Mouse (Mus musculus): ENCODE measurements around the gene Zfp27.
A peak's percentile ranks its signal among the peaks of the same experiment; 100 is the strongest.
"Not testable (repeated sequence)": the region's sequence is repeated elsewhere in the genome, so short reads cannot be mapped to it uniquely, and the experiment has no call there.

Zfp27 gene

DNA sequence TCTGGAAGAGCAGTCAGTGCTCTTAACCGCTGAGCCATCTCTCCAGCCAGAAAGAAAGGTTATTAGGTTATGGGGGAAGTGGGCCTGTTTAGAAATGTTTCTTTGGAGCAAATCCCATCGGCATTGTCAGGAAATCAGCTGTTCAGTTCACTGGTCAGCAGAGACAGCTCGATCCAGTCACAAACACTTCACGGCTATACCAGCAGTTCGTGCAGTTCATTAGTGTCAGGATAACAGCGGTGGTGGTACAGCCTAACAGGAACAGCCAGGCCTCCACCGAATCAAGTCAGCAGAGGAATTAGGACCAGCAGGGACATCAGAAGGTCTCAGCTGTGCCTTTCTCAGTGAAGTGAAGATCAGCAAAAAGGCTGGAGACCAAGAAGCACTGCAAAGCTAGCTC, 25.5 kb downstream of the Zfp27 start:
- DNase-seq = no peak

DNA sequence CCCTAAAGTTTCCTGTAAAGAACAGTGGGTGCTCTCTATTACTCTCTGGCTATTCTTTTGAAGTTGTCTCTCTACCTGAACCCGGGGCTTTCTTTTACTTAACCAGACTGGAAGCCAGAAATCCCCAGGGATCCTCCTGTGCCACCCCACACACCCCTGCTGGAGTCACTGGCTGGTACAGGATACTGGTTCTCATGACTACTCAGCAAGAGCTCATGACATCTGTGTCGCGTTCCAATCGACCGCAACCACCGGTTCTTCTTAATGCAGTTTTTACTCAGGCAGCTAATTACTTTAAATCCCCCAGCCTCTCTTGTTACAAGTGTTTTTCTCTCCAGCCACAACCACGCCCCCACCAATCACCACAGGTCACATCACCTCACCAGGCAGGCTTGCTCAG, 26.3 kb downstream of the Zfp27 start:
- no peak for DNase-seq

DNA sequence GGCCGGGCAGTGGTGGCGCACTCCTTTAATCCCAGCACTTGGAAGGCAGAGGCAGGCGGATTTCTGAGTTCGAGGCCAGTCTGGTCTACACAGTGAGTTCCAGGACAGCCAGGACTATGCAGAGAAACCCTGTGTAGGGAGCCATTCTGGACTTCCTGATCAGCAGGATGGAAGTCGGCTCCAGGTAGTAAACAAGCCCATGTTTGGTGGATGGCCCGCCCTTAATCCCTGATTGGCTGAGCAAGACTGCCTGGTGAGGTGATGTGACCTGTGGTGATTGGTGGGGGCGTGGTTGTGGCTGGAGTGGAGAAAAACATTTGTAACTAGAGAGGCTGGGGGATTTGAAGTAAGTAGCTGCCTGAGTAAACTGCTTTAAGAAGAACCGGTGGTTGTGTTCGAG, 28.8 kb downstream of the Zfp27 start:
- DNase-seq = not testable (repeated sequence)

DNA sequence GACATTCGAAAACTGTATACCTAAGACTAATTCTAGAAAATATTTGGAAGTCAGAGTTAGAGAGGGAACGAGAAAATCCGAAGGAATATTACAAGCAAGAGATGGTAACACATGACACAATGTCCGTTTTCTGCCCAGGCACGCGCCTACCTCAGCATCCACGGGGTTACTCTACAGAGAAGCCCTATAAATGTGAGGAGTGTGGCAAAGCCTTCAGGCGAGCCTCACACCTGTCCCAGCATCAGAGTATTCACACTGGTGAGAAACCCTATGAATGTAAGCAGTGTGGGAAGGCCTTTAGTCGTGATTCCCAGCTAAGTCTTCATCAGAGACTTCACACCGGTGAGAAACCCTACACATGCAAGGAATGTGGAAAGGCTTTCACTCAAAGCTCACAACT, 32.1 kb downstream of the Zfp27 start:
- DNase-seq = no peak

DNA sequence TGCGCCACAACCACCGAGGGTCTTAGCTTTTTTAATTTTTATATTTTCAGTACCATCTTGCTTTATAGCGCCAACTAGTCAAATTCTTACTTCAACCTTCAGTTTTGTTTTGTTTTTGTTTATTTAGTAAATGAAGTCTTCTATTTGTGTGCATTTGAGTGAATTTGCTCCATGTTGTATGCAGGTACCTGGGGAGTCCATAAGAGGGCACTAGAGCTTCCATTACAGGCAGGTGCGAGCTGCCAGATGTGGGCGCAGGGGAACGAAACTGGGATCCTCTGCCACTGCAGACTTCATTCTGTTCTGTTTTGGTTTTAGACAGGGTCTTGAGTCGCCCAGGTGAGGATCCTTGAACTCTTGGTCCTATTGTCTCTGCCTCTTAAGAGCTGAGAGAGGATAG, 44.7 kb downstream of the Zfp27 start:
- no peak for DNase-seq

DNA sequence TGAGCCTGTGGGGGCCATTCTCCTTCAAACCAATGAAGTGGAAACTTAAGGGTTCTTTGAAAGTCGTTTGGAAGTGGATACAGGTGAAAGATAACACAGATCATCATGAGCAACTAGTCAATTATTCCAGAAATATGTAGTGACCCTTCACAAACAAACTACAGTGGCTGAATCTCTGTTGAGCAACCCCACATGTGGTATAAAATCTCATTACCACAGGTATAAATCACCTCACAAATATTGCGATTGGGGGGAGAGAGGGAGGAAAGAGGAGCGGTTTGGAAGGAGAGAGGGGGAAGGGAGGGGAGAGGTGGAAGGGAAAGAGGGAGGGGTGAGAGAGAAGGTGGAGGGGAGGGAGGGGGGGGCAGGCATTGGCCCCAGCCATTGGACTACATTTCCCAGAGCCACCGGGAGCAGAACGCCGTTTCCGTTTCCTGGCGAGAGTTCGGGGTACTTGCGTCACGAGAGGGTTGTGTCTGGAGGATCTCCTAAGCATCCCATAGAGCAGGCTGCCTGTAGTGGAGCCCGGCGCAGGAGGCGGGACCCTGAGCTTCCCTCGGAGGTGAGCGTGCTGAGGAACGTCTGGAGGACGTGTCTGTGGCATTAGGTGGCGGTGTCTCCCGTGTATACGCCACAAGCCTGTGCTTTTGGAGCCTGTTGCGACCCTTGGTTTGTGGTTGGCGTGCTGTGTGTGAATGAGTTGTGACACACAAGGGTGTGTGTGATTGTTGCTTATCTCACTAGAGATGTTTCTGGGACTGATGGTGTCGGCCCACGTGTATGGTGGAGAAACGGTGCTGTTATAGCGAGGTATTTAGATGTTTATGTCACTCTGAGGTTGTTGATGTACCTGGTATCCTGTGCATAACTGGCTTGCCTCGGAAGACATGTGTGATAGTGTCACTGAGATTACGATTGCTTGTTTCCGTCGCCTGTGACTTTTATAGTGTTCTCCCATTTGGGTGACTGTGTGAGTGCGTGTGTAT, 46.5 kb downstream of the Zfp27 start, which contains the start of gene Zfp420:
Gene Zfp420, plus strand, starts transcription at position 448 of the 986 bp plus-strand sequence.
- peak; percentile 92 to 95 for DNase-seq

DNA sequence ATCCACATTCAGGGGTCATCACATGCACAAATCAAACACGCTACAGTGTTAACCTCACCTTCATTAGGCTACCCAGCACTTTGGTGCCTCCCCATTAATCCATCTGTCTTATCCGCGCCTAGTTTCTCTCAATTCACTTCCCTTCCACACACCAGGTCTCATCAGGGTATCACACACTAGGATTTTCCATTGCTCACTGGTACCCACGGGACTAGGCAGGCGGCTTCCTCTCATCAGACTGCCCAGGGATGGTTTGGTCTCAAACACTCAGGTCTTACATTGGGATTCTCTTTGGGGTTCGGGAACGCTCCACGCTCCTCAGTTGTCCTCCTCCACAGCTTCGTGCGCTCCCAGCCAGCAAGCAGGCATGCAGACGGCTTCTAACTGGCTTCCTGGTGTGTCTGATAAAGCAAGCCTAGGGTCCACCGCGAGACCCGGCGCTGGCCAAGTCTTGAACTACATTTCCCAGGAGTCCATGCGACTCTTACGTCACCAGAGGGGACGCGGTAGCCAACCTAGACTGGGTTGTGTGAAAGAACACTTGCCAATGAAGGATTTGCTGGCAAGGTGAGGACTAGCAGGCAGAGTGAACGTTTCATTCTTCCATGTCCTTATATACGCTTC, 53.0 kb downstream of the Zfp27 start, which contains the start of gene Zfp940:
Gene Zfp940, minus strand, starts transcription at position 451 of the 624 bp plus-strand sequence.
- DNase-seq = peak; percentile 86 to 88

DNA sequence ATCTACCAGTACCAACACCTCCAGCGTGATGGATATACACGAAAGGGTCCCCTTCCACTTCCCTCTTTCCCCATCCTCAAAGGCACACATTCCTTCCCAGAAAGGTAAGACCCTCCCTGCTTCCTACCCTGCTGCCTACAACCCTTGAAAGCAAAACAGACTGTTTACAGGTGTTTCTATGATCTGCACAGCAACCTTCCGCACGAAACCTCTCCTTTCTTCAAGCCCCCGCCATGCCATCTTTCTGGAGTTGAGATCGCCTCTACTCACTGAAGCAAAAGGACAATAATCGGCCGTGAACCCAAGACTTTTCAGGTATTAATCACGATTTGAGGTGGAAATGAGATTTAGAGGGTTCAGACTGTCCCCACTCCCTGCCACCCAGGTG, 53.5 kb downstream of the Zfp27 start:
- no peak for DNase-seq

DNA sequence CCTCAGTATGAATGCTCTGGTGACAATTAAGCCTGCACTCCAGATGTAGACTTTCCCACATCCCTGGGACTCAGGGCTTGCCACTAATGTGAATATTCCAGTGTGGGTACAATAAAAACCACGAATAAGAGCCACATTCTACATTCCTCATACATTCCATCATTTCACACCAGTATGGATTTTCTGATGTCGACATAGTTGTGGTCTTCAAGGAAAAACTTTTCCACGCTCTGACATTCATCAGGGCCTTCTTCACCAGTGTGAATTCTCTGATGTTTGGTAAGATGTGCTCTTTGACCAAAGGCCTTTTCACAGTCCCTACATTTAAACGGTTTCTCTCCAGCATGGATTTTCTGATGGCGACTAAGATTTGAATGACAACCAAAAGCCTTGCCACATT, 61.8 kb downstream of the Zfp27 start:
- no peak for DNase-seq

Data from kidney, postnatal 25 days (tissue).